Mouse (Mus musculus) limb, embryonic 14.5 days (tissue): ENCODE data around the gene Padi1. TPM values are rescaled to one million over a fixed set of nuclear protein-coding genes. Genes with fewer than 3 reads are reported as not detected.

Experiments used
- ATAC-seq: fragments of 200-750 bp; cut with Nextera tagmentation; 2 replicates; pipeline ENCODE4 v1.8.0; 2017; ENCODE audit warnings: low read depth, moderate number of reproducible peaks, moderate TSS enrichment; ENCODE audit not compliant: low FRiP score
- DNase-seq: peaks from one replicate; pipeline ENCODE4 v3.0.0-alpha.2; 2015; ENCODE audit warnings: low spot score
- H3K27ac ChIP-seq: fragments of 300-500 bp; sonication (generic); replicated peaks from 2 replicates; pipeline ENCODE4 v1.5.1; 2014; ENCODE audit warnings: low read depth, mild to moderate bottlenecking, low read length, moderate library complexity, mixed read lengths
- H3K27me3 ChIP-seq: fragments of 300-500 bp; sonication (generic); 2 replicates; pipeline ENCODE4 v1.6.1; 2014; ENCODE audit warnings: low read length, mixed read lengths; ENCODE audit not compliant: control insufficient read depth, insufficient read depth
- H3K36me3 ChIP-seq: fragments of 300-500 bp; sonication (generic); 2 replicates; pipeline ENCODE4 v1.6.1; 2014; ENCODE audit warnings: mild to moderate bottlenecking, low read length, moderate library complexity, mixed read lengths; ENCODE audit not compliant: control insufficient read depth, insufficient read depth
- H3K4me1 ChIP-seq: fragments of 300-500 bp; sonication (generic); 2 replicates; pipeline ENCODE4 v1.6.1; 2014; ENCODE audit warnings: antibody characterized with exemption, low read length, mixed read lengths; ENCODE audit not compliant: control insufficient read depth, insufficient read depth
- H3K4me2 ChIP-seq: fragments of 300-500 bp; sonication (generic); replicated peaks from 2 replicates; pipeline ENCODE4 v1.6.1; 2014; ENCODE audit warnings: low read depth, mild to moderate bottlenecking, low read length, moderate library complexity; ENCODE audit not compliant: severe bottlenecking
- H3K4me3 ChIP-seq: fragments of 300-500 bp; sonication (generic); replicated peaks from 2 replicates; pipeline ENCODE4 v1.5.1; 2014; ENCODE audit warnings: low read length
- H3K9ac ChIP-seq: fragments of 300-500 bp; sonication (generic); 2 replicates; pipeline ENCODE4 v1.6.1; 2014; ENCODE audit warnings: mild to moderate bottlenecking, low read depth, low read length, moderate library complexity; ENCODE audit not compliant: severe bottlenecking
- H3K9me3 ChIP-seq: fragments of 300-500 bp; sonication (generic); 2 replicates; pipeline ENCODE4 v1.6.1; 2016; ENCODE audit warnings: low read length; ENCODE audit not compliant: control insufficient read depth
- POLR2A ChIP-seq: fragments of 200-500 bp; IDR thresholded peaks from 2 replicates; pipeline ENCODE4 v1.8.0; 2012; ENCODE audit warnings: inconsistent platforms, mild to moderate bottlenecking, moderate library complexity, borderline replicate concordance; ENCODE audit not compliant: insufficient read depth, insufficient read length; ENCODE audit errors: extremely low read depth
- WGBS: fragments of 180-500 bp; shearing (Covaris S2); extraction: QIAGEN DNeasy Blood & Tissue Kit; methylation state at CpG from one replicate; pipeline ENCODE4 v1.1.7; 2014; 5-methylcytosine and 5-hydroxymethylcytosine counted together
- polyA plus RNA-seq, 2 experiments: library from polyadenylated mRNA; depleted of rRNA in 1 of 2; stranded (reverse) in 1 of 2; unstranded in 1 of 2; fragments of >200 nt; fragmentation: Nextera tagmentation in 1 of 2; extraction: Ambion mirVana in 1 of 2; gene quantifications; 2 replicates each; pipeline versions ENCODE4 v1.2.1 to v1.2.3; 2012 to 2014

Padi1 gene
- polyA plus RNA-seq, 2 experiments, result 0.10 to 0.25 TPM

- DNase-seq (no peak), ATAC-seq (no peak)
- no peak overlapping the region for H3K4me2 ChIP-seq
- H3K9me3 ChIP-seq, result no peaks in the 10 kb centered on the region
- WGBS, result 85% methylated on average over 9 of the region's 9 CpGs
- no peak overlapping the region for H3K4me3 ChIP-seq
- H3K4me1 ChIP-seq, result no peaks in the 10 kb centered on the region; the same call in 1 of the 2 replicates
- no peak for TF ChIP-seq POLR2A
- no peaks in the 10 kb centered on the region for H3K27me3 ChIP-seq
- H3K36me3 ChIP-seq, result no peaks in the 10 kb centered on the region
- H3K9ac ChIP-seq, result no peak overlapping the region
- no peak overlapping the region for H3K27ac ChIP-seq
Observed at GRCm38 (mm10) chr4:140794678-140795077, 50.9 kb downstream of the Padi1 start.

- Histone ChIP-seq H3K4me1 (no peaks in the 10 kb centered on the region), H3K4me3 (no peak overlapping the region), H3K36me3 (no peaks in the 10 kb centered on the region), H3K27me3 (no peaks in the 10 kb centered on the region), H3K27ac (no peak overlapping the region), H3K9ac (no peak overlapping the region), H3K9me3 (no peaks in the 10 kb centered on the region), H3K4me2 (no peak overlapping the region)
- DNase-seq (no peak), ATAC-seq (no peak)
- TF ChIP-seq POLR2A, result no peak
- WGBS, result 59% methylated on average over 9 of the region's 9 CpGs
Observed at GRCm38 (mm10) chr4:140793795-140794194, 51.8 kb downstream of the Padi1 start.

GRCm38 (mm10) chr4:140792584-140792983, 53.0 kb downstream of the Padi1 start:
- TF ChIP-seq POLR2A, result no peak
- H3K4me2 ChIP-seq, result no peak overlapping the region
- ATAC-seq (no peak), DNase-seq (no peak)
- H3K27ac ChIP-seq, result no peak overlapping the region
- H3K27me3 ChIP-seq, result no peaks in the 10 kb centered on the region
- H3K4me1 ChIP-seq, result no peaks in the 10 kb centered on the region
- H3K9me3 ChIP-seq, result no peaks in the 10 kb centered on the region
- no peaks in the 10 kb centered on the region for H3K36me3 ChIP-seq
- no peak overlapping the region for H3K9ac ChIP-seq
- 87% methylated on average over 7 of the region's 7 CpGs for WGBS
- no peak overlapping the region for H3K4me3 ChIP-seq

GRCm38 (mm10) chr4:140791071-140791470, 54.5 kb downstream of the Padi1 start:
- no peak overlapping the region for H3K27ac ChIP-seq
- H3K9me3 ChIP-seq, result no peaks in the 10 kb centered on the region
- no peak for ATAC-seq
- DNase-seq, result no peak
- TF ChIP-seq POLR2A, result no peak
- no peak overlapping the region for H3K4me2 ChIP-seq
- H3K4me1 ChIP-seq, result no peaks in the 10 kb centered on the region
- no peak overlapping the region for H3K4me3 ChIP-seq
- H3K9ac ChIP-seq, result no peak overlapping the region
- 81% methylated on average over 16 of the region's 16 CpGs for WGBS
- no peaks in the 10 kb centered on the region for H3K27me3 ChIP-seq
- H3K36me3 ChIP-seq, result no peaks in the 10 kb centered on the region

GRCm38 (mm10) chr4:140789983-140790382, 55.6 kb downstream of the Padi1 start:
- Histone ChIP-seq H3K27me3 (no peaks in the 10 kb centered on the region), H3K9me3 (no peaks in the 10 kb centered on the region), H3K4me1 (no peaks in the 10 kb centered on the region), H3K9ac (no peak overlapping the region), H3K36me3 (no peaks in the 10 kb centered on the region), H3K27ac (no peak overlapping the region), H3K4me3 (no peak overlapping the region), H3K4me2 (no peak overlapping the region)
- no peak for TF ChIP-seq POLR2A
- 59% methylated on average over 4 of the region's 4 CpGs for WGBS
- ATAC-seq, result no peak
- DNase-seq, result no peak

- TF ChIP-seq POLR2A, result no peak
- Histone ChIP-seq H3K9me3 (no peaks in the 10 kb centered on the region), H3K27me3 (no peaks in the 10 kb centered on the region), H3K4me2 (no peak overlapping the region), H3K4me1 (no peaks in the 10 kb centered on the region), H3K36me3 (no peaks in the 10 kb centered on the region), H3K4me3 (no peak overlapping the region), H3K9ac (no peak overlapping the region), H3K27ac (no peak overlapping the region)
- no peak; the same call in 1 of the 2 replicates for ATAC-seq
- WGBS, result 40% methylated on average over 6 of the region's 6 CpGs
- DNase-seq, result peak; percentile 43
Observed at GRCm38 (mm10) chr4:140788983-140789382, 56.6 kb downstream of the Padi1 start.
